Mouse (Mus musculus) lung, adult 2 months (tissue): ENCODE results near the gene Myh10.

Experiments used
- CTCF ChIP-seq: fragments of 200-500 bp; IDR thresholded peaks from 2 replicates; pipeline ENCODE4 v1.5.1; 2011; ENCODE audit warnings: mild to moderate bottlenecking, low read length, control low read depth; ENCODE audit not compliant: insufficient read depth
- POLR2A ChIP-seq: fragments of 200-500 bp; IDR thresholded peaks from 2 replicates; pipeline ENCODE4 v1.6.1; 2011; ENCODE audit warnings: low read depth, mild to moderate bottlenecking, control low read depth, low read length, borderline replicate concordance; ENCODE audit errors: extremely low read depth

- no peak for TF ChIP-seq CTCF
- TF ChIP-seq POLR2A = no peak
Observed at GRCm38 (mm10) chr11:68764622-68765021, 73.3 kb downstream of the Myh10 start.
